Mouse (Mus musculus) heart, embryonic 16.5 days (tissue): ENCODE results near the gene Igf2bp1. TPM values are rescaled to one million over a fixed set of nuclear protein-coding genes. Genes with fewer than 3 reads are reported as not detected.
A peak's percentile ranks its signal among the peaks of the same experiment; 100 is the strongest.

ENCODE experiments used
- ATAC-seq: fragments of 200-750 bp; cut with Nextera tagmentation; replicated peaks from 2 replicates; pipeline ENCODE4 v1.8.0; 2017; ENCODE audit warnings: moderate number of reproducible peaks; ENCODE audit not compliant: insufficient read depth, low FRiP score; ENCODE audit errors: extremely low read depth
- H3K27ac ChIP-seq: fragments of 300-500 bp; sonication (generic); 2 replicates; pipeline ENCODE4 v1.5.1; 2014; ENCODE audit warnings: mild to moderate bottlenecking, low read length, control low read depth, moderate library complexity
- H3K27me3 ChIP-seq: fragments of 300-500 bp; sonication (generic); 2 replicates; pipeline ENCODE4 v1.6.1; 2014; ENCODE audit warnings: low read length, mixed read lengths; ENCODE audit not compliant: control insufficient read depth, insufficient read depth
- H3K36me3 ChIP-seq: fragments of 300-500 bp; sonication (generic); 2 replicates; pipeline ENCODE4 v1.6.1; 2014; ENCODE audit not compliant: control insufficient read depth, insufficient read depth
- H3K4me1 ChIP-seq: fragments of 300-500 bp; sonication (generic); 2 replicates; pipeline ENCODE4 v1.6.1; 2014; ENCODE audit warnings: low read length, mixed read lengths; ENCODE audit not compliant: control insufficient read depth, insufficient read depth
- H3K4me2 ChIP-seq: fragments of 300-500 bp; sonication (generic); 2 replicates; pipeline ENCODE4 v1.6.1; 2014; ENCODE audit warnings: low read depth, mild to moderate bottlenecking, control low read depth, low read length
- H3K4me3 ChIP-seq: fragments of 300-500 bp; sonication (generic); 2 replicates; pipeline ENCODE4 v1.5.1; 2014; ENCODE audit warnings: mild to moderate bottlenecking, control low read depth, low read length
- H3K9ac ChIP-seq: fragments of 300-500 bp; sonication (generic); 2 replicates; pipeline ENCODE4 v1.6.1; 2014; ENCODE audit warnings: low read length, control low read depth
- H3K9me3 ChIP-seq: fragments of 300-500 bp; sonication (generic); replicated peaks from 2 replicates; pipeline ENCODE4 v1.6.1; 2016; ENCODE audit warnings: low read length; ENCODE audit not compliant: control insufficient read depth
- WGBS: fragments of 180-500 bp; shearing (Covaris S2); extraction: QIAGEN DNeasy Blood & Tissue Kit; methylation state at CpG from one replicate; pipeline ENCODE4 v1.1.7; 2014; 5-methylcytosine and 5-hydroxymethylcytosine counted together
- polyA plus RNA-seq: library from polyadenylated mRNA; unstranded; fragments of >200 nt; fragmentation: Nextera tagmentation; extraction: Ambion mirVana; gene quantifications from 2 replicates; pipeline ENCODE4 v1.2.1, GENCODE M21; 2015

Igf2bp1 gene
- polyA plus RNA-seq, 1 experiment from 2014 or later, result 21.1 TPM

DNA sequence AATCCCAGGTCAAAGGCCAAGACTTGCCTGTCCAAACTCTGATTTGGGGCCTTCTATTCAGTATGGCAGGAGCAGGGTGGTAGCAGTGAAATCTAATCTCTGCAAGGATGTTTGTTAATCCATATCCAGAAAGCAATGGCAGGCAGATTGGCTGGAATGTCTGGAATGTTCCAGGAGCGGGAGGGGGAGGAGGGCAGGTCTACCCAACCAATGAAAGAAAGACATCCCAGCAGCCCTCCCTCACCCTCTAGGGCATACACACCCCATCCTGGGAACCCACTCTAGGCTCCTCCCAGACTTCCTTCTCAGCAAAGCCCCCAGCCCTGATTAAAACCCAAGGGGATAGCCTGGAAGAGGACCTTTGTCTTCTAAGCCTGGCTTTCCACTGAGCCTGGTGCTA is 23.3 kb downstream of the Igf2bp1 start:
- H3K4me3 ChIP-seq, result peak overlapping the region; percentile 38
- no peaks in the 10 kb centered on the region for H3K9me3 ChIP-seq
- WGBS, result 31% methylated on average over 1 of the region's 1 CpGs
- H3K4me1 ChIP-seq, result peaks cover 26% of the 10 kb centered on the region
- ATAC-seq, result peak; percentile 92
- peaks cover 5% of the 10 kb centered on the region; the same call in 1 of the 2 replicates for H3K36me3 ChIP-seq
- no peaks in the 10 kb centered on the region for H3K27me3 ChIP-seq
- peak overlapping the region; percentile 56 for H3K4me2 ChIP-seq
- H3K9ac ChIP-seq, result peak overlapping the region; percentile 51; the same call in 1 of the 2 replicates
- H3K27ac ChIP-seq, result peak overlapping the region; percentile 88

GRCm38 (mm10) chr11:95981804-95982203 is 23.9 kb downstream of the Igf2bp1 start:
- Histone ChIP-seq H3K9ac (peak overlapping the region; percentile 51), H3K4me2 (peak overlapping the region; percentile 56), H3K4me3 (peak overlapping the region; percentile 38), H3K4me1 (peaks cover 23% of the 10 kb centered on the region), H3K36me3 (peaks cover 8% of the 10 kb centered on the region), H3K9me3 (no peaks in the 10 kb centered on the region), H3K27me3 (no peaks in the 10 kb centered on the region), H3K27ac (peak overlapping the region; percentile 88)
- no peak for ATAC-seq
- WGBS, result 47% methylated on average over 12 of the region's 12 CpGs

- Histone ChIP-seq H3K4me3 (no peak overlapping the region), H3K27ac (no peak overlapping the region)
Measured at GRCm38 (mm10) chr11:95980762-95981418, 24.9 kb downstream of the Igf2bp1 start.

DNA sequence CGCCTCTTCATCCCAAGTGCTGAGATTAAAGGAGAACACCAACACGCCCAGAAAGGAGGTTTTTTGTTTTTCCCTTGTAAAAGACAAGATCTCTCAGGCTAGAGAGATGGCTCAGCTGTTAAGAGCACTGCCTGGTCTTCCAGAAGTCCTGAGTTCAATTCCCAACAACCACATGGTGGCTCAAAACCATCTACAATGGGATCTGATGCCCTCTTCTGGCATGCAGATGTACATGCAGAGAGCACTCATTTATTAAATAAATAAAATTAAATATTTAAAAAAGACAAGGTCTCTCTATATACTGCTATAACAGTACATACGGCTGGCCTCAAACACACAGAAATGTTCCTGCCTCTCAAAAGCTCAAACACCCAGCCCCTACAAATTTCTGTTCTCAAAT is 27.3 kb downstream of the Igf2bp1 start:
- no peak overlapping the region for H3K9ac ChIP-seq
- H3K9me3 ChIP-seq, result no peaks in the 10 kb centered on the region
- WGBS, result 83% methylated on average over 3 of the region's 3 CpGs
- no peaks in the 10 kb centered on the region for H3K27me3 ChIP-seq
- no peak for ATAC-seq
- no peak overlapping the region for H3K4me3 ChIP-seq
- H3K36me3 ChIP-seq, result peaks cover 15% of the 10 kb centered on the region
- no peak overlapping the region for H3K4me2 ChIP-seq
- H3K4me1 ChIP-seq, result peaks cover 19% of the 10 kb centered on the region
- H3K27ac ChIP-seq, result no peak overlapping the region

More at GRCm38 (mm10) chr11:95980762-95981418, 24.9 kb downstream of the Igf2bp1 start:
- Histone ChIP-seq H3K4me2 (no peak overlapping the region; the same call in 1 of the 2 replicates), H3K9ac (no peak overlapping the region), H3K36me3 (peaks cover 10% of the 10 kb centered on the region), H3K4me1 (peaks cover 23% of the 10 kb centered on the region), H3K9me3 (no peaks in the 10 kb centered on the region), H3K27me3 (no peaks in the 10 kb centered on the region)
- no peak for ATAC-seq
- WGBS, result 77% methylated on average over 8 of the region's 8 CpGs

DNA sequence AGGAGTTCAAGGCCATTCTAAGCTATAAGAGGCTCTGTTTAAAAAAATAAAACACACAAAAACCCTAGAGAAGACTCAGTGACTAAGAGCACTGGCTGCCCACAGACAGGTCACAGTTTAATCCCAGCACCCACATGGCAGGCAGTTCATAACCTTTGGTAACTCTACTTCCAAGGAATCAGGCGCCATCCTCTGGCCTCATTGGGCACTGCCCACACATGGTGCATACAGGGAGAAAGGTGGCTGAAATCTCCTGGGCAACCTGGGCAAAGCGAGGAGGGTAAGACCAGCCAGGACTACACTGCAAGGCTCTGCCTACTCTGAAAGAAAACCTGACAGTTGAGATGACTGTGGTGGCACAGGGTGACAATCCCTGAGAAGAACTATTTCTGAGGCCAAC is 29.4 kb downstream of the Igf2bp1 start:
- no peaks in the 10 kb centered on the region for H3K4me1 ChIP-seq
- ATAC-seq, result no peak
- H3K4me2 ChIP-seq, result no peak overlapping the region
- no peak overlapping the region for H3K4me3 ChIP-seq
- no peaks in the 10 kb centered on the region for H3K9me3 ChIP-seq
- H3K9ac ChIP-seq, result no peak overlapping the region
- peaks cover 22% of the 10 kb centered on the region for H3K36me3 ChIP-seq
- WGBS, result 94% methylated on average over 2 of the region's 2 CpGs
- H3K27ac ChIP-seq, result no peak overlapping the region
- H3K27me3 ChIP-seq, result no peaks in the 10 kb centered on the region

GRCm38 (mm10) chr11:95975694-95976093 is 30.0 kb downstream of the Igf2bp1 start:
- Histone ChIP-seq H3K4me3 (no peak overlapping the region), H3K9ac (no peak overlapping the region), H3K36me3 (peaks cover 27% of the 10 kb centered on the region), H3K9me3 (no peaks in the 10 kb centered on the region), H3K4me1 (no peaks in the 10 kb centered on the region), H3K27me3 (no peaks in the 10 kb centered on the region), H3K27ac (no peak overlapping the region), H3K4me2 (no peak overlapping the region)
- 92% methylated on average over 5 of the region's 5 CpGs for WGBS
- ATAC-seq, result no peak

GRCm38 (mm10) chr11:95973187-95973586 is 32.6 kb downstream of the Igf2bp1 start:
- Histone ChIP-seq H3K27ac (no peak overlapping the region), H3K9me3 (no peaks in the 10 kb centered on the region), H3K4me2 (no peak overlapping the region), H3K4me1 (no peaks in the 10 kb centered on the region), H3K27me3 (no peaks in the 10 kb centered on the region), H3K4me3 (no peak overlapping the region), H3K9ac (no peak overlapping the region), H3K36me3 (peaks cover 46% of the 10 kb centered on the region)
- WGBS, result 72% methylated on average over 6 of the region's 6 CpGs
- no peak for ATAC-seq

- no peak overlapping the region for H3K27ac ChIP-seq
- no peak overlapping the region for H3K4me3 ChIP-seq
- H3K4me2 ChIP-seq, result no peak overlapping the region
- H3K9me3 ChIP-seq, result no peaks in the 10 kb centered on the region
- no peak overlapping the region for H3K9ac ChIP-seq
- H3K36me3 ChIP-seq, result peaks cover 43% of the 10 kb centered on the region
- no peaks in the 10 kb centered on the region for H3K27me3 ChIP-seq
- no peaks in the 10 kb centered on the region for H3K4me1 ChIP-seq
- no peak for ATAC-seq
- 68% methylated on average over 7 of the region's 7 CpGs for WGBS
Measured at GRCm38 (mm10) chr11:95963304-95963703, 42.4 kb downstream of the Igf2bp1 start.

GRCm38 (mm10) chr11:95959152-95959551 is 46.6 kb downstream of the Igf2bp1 start:
- Histone ChIP-seq H3K9me3 (no peaks in the 10 kb centered on the region), H3K36me3 (peaks cover 9% of the 10 kb centered on the region), H3K9ac (no peak overlapping the region), H3K4me3 (no peak overlapping the region), H3K27ac (no peak overlapping the region), H3K4me1 (no peaks in the 10 kb centered on the region), H3K4me2 (no peak overlapping the region), H3K27me3 (no peaks in the 10 kb centered on the region)
- ATAC-seq, result no peak
- 65% methylated on average over 6 of the region's 6 CpGs for WGBS
